Mouse (Mus musculus): Measurements from ENCODE around the gene Ccdc149.

DNA sequence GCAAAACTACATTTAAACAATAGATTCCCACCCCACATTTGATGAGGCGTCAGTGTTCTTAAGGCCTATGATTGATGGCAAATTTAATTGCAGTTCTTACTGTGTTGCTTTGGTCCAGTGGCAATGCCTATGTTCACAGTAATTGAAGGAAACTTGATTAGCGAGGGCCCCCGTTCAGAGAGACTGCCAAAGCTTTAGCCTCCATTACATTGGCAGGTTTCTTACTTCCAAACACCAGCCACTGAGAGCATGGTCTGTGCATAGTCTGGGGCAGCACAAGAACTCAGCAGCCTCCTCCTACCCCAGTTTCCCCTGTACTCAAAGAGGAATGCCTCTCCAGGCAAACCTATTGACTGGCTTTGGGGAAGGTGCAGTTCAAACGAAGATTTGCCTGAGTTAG, 42.7 kb downstream of the Ccdc149 start:
- TF ChIP-seq CTCF (conservative IDR thresholded peaks at IDR 0.05; ENCODE audit: insufficient read depth, insufficient read length, low read depth, low read length) (no peak), POLR2A (IDR thresholded peaks at IDR 0.05; ENCODE audit: low read depth, low read length) (no peak)

Data from kidney, adult 2 months (tissue).